Mouse (Mus musculus) hindlimb bud, embryonic 11.5 days (tissue): ENCODE results near the gene Tysnd1.

ENCODE experiments used
- DNase-seq: peaks from one replicate; pipeline ENCODE4 v3.0.0-alpha.2; 2012; ENCODE audit warnings: low read depth, low spot score; ENCODE audit errors: extremely low spot score

The Tysnd1 gene

GRCm38 (mm10) chr10:61694870-61695670 lies at the start of gene Tysnd1:
Gene Tysnd1, plus strand, starts transcription at chr10:61695514.
- DNase-seq, result peak; percentile 88

- no peak for DNase-seq
Observed at GRCm38 (mm10) chr10:61646557-61646956, 48.8 kb upstream of the Tysnd1 start.

DNA sequence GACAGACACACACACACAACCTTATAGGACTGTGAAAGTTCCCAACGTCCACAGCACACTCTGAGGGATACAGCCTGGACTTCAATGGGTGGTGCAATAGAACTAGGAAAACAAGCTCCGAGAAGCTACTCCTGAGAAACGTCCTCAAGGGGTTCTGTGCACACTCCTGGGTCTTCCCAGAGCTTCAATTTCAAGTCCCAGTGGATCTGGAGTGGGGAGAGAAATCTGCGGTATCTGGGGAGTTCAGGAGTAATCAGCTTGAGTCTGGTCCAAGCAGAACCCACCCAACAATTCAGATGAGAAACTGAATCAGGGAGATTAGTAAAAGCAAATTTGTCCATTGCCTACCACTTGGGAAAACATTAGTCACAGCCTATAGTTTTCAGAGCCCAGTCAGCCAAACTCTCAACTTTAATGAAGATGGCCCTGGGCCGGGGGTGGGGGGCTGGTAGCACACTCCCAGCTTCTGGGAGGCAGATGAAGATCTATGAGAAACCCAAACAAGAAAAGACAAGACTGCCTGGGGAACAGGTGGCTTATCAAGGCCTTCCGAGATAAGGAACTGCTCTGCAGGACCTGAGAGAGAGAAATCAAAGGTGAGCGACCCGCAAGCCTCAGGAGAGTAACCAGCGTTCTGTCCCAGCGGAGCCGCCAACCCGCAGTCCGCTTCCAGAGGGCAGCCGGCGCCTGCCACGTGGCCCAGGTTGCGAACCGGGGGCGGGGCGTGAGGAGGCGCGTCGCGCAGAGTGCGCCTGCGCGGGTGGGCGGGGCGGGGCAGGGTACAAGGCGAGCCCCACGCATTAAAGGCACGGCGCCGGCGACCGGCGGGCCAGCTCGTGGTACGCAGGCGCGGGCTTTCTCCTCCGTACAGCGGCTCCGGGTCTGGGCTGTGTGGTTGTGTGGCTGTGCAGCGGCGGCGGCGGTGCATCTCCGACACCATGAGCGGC lies 47.3 kb upstream of the Tysnd1 start, which contains the start of gene Ppa1:
Ppa1 (plus strand) TSS at position 763 of the 947 bp plus-strand sequence.
- DNase-seq, result no peak

DNA sequence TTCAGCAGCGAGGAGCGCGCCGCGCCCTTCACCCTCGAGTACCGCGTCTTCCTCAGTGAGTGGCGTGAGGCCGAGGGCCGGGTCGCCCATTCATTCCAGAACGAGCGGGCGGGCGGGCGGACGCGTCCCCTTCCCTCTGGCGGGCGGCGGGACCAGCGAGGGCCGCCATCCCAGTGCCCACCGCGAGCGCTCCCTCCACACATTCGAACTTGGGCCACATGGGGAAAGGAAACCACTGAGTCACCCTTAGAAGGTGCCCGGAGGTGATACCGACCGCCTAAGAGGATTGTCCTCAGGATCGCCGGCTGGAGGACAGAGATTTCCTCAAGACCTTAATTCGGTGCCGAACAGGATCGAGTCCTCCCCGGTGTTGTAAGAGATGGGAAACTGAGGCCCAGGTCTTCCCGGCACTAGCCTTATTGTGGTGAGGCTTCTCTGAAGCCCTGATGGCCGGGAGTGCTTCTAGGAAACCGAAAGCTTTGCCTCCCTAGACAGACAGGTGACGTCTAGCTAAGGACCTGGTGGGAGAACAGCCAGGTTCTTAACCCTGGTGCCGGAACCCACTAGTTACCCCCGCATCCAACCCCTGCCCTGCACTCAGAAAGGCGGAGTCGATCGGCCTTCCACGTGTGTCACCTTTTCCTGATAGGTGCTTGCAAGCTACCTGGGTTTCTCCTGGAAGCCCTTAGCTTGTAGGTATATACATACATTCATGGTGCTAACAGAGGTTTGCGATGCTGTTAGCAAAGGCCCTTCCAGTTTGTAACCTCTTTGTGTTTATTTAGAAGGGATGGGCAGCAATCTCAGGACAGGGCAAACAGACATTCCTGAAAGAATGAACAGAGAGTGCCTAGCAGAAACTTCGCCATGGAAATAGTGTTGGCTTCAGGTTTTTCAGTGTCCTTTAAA lies 46.3 kb upstream of the Tysnd1 start:
- DNase-seq, result no peak

DNA sequence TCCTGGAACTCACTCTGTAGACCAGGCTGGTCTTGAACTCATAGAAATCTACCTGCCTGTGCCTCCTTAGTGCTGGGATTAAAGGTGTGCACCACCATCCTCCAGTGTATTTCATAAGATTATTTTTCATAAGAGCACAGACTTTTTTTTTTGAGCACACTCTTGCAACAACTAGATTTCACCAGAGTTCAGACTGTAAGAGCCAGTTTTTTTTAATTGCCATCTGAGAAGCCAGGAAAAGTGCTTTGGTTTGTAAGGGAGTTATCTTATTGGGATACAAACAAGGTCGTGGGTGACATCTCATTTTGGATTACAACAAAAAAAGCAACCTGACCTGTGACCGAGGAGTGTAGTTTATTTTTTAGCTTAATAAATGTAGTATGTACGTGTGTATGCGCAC lies 41.2 kb upstream of the Tysnd1 start:
- no peak for DNase-seq

DNA sequence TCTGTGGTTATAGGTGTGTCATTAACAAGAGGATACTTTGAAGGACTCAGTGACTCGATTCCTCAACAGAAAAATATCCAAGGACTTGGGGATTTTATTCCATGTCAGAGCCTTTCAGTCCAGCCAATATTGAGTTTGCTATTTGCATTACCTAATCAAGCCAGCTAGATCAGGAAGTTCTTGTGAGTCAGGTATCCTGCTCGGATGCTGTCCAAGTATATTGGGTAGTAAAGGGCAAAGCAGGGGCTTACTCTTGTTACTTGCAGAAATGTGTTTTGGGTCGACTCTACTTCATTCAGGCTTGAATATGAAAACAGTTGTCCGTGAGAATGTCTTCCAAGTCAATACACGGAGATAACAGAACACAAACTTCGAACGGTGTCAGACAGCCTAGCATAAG lies 40.6 kb upstream of the Tysnd1 start:
- no peak for DNase-seq

GRCm38 (mm10) chr10:61655188-61655587 lies 40.1 kb upstream of the Tysnd1 start:
- DNase-seq, result no peak

GRCm38 (mm10) chr10:61656928-61657882 lies 38.1 kb upstream of the Tysnd1 start:
- no peak for DNase-seq

DNA sequence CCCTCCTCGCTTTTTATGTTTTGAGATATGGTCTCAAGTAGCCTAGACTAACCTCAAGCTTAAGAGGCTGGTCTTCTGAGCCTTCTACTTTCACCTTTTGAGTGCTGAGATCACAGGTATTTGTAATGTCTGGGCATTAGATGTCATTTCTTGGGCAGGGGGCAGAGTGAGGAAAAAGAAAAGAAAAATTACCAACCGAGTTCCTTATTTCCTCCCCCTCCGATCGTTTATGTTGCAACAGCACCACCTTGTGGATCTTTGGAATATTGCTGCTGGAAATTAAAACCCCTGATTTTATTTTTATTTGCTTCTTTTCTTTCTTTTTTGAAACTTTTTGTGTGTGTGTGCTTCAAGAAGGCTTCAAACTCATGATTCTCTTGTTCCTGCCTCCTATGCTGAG lies 37.3 kb upstream of the Tysnd1 start:
- DNase-seq, result no peak

- no peak for DNase-seq
Observed at GRCm38 (mm10) chr10:61661887-61662286, 33.4 kb upstream of the Tysnd1 start.

GRCm38 (mm10) chr10:61662391-61662988 lies 32.8 kb upstream of the Tysnd1 start:
- DNase-seq, result no peak

GRCm38 (mm10) chr10:61665111-61665510 lies 30.2 kb upstream of the Tysnd1 start:
- no peak for DNase-seq

DNA sequence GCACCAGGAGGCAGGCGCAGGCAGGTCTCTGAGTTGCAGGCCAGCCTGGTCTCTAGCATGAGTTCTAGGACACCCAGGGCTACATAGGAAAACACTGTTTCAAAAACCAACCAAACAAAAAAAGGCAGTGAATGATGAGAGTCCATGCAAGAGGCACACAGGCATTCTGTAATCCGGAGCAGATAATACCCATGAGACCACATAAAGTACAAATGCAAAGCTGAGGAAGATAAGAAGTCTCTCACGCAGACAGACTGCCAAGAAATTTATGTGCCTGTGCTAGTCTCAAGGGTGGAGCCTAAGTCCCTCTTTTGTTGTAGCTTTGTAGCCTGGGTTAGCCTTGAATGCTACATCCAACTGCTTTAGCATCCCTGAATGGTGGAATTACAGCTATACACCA lies 29.7 kb upstream of the Tysnd1 start:
- no peak for DNase-seq

DNA sequence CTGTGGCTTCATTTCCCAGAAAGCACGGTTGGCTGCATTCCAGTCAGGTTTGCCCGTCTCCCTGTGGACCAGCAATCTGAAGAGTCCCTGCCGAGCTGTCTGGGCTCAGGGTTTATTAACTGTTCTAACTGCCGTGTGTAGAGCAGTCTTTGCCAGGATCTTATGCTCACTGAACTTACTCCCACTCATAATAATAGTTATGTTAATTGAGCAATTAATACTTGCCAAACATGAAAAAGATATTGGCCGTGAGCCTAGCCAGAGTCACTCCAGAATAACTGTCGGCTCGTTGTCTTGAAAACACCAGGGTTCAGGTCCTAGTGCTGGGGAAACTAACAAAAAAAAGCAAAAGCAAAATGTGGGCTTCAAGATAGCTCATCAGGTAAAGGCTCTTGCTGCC lies 26.0 kb upstream of the Tysnd1 start:
- no peak for DNase-seq

DNA sequence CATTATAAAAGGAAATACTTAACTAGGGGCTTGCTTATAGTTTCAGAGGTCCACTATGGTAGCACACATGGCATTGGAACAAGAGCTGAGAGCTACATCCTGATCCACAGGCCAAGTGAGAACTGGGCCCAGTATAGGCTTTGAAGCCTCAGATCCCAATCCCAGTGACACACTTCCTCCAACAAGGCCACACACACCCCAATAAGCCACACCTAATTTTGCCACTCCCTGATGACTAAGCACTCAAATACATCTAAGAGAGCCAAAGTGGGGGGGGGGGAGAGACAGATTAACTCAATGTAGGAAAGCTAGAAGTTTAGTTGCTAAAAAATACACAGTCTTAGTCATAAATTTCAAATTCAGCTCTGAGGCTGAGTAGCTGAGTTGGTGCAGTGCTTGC lies 25.4 kb upstream of the Tysnd1 start:
- DNase-seq, result no peak

DNA sequence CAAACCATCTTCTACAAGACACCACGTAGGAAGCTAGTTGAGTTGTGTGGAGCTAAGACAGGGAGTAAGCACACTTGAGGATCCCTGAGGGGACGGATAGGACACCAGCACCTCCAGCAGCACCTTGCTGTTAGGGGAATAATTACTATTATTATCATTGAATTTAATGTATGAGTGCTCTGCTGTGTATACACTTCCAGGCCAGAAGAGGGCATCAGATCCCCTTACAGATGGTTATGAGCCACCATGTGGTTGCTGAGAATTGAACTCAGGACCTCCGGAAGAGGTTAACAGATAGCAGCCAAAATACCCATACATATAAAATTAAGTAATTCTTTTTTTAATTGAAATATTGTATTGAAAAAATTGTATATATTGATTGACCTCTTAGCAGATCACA lies 24.6 kb upstream of the Tysnd1 start:
- DNase-seq, result no peak

- DNase-seq, result no peak
Observed at GRCm38 (mm10) chr10:61675935-61676334, 19.4 kb upstream of the Tysnd1 start.

GRCm38 (mm10) chr10:61679545-61679944 lies 15.8 kb upstream of the Tysnd1 start:
- DNase-seq, result no peak
